Mouse (Mus musculus) C2C12 (cell line): ENCODE measurements around the gene Pld4.

Experiments
- CEBPB ChIP-seq: IDR thresholded peaks from one replicate; pipeline ENCODE4 v1.6.1; 2011; ENCODE audit warnings: low read depth, mild to moderate bottlenecking, control low read depth, moderate library complexity
- CTCF ChIP-seq: IDR thresholded peaks from one replicate; pipeline ENCODE4 v1.5.1; 2011; ENCODE audit not compliant: control insufficient read depth, insufficient read depth, insufficient read length
- USF1 ChIP-seq: IDR thresholded peaks from one replicate; pipeline ENCODE4 v1.6.1; 2011; ENCODE audit warnings: low read depth, mild to moderate bottlenecking, control low read depth, moderate library complexity

GRCm38 (mm10) chr12:112800476-112800875 is 40.0 kb downstream of the Pld4 start:
- TF ChIP-seq CTCF (peak; percentile 41), USF1 (no peak), CEBPB (no peak)
